Mouse (Mus musculus) spleen, adult 18-20 months (tissue): ENCODE measurements around the gene Foxn1.

ENCODE experiments used
- DNase-seq, 2 experiments: peaks; one replicate each; pipeline ENCODE4 v3.0.0; 2022; ENCODE audit warnings: mixed read lengths in 2 of 2

The Foxn1 gene

DNA sequence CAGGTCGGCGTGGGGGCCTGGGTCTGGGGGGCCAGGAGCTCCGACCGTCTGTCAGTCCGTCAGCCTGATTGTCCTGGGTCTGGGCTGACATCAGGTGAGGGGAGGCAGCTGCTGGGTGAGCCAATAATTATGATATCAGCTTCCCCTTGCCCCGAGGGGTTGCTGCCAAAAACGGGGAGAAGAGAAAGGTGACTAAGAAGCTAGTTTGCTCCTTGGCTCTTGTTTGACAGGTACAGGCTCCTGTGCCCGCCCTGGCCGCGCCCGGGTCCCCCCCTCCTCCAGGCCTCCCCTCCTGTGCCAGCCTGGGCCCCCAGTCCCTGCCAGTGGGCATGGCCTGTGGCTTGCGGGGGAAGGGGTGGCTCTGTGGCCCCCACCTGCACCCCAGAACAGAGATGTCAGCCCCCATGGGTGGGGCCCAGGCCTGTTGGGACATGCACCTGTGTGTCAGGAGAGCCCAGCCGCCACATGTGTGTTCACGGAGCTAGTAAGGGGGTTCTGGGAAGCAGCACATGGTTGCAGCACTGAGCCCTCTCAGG lies at the start of gene Foxn1:
Gene Foxn1 (minus strand): TSS at position 51 of the 536 bp plus-strand sequence.
- no peak for DNase-seq

DNA sequence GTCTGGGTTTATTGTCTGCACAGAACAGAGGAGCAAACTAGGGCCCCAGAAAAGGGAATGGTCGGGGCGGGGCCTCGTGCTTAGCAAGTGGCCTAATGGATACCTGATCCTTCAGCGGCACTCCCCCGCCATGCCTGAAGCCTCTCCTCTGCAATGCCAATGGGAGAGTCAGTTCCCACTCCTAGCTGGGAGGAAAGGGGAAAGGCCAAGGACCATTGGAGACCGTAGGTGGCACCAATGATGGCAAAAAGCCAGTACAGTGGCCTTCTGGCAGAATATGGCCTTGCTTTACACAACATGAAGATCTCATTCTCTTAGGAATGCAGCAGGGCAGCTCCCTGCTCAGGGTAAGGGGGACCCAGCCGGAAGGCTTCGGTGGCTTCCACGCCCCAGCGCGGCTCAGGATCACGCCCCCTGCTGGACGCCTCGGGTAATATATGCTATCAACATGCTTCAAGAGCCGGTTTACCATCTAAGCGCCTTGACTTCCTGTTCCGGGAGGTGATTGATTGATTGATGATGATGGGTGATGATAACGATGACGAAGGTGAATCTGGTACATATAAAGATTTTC lies 49.5 kb upstream of the Foxn1 start:
- peak in 1 of 2 experiments; percentile 26 for DNase-seq

DNA sequence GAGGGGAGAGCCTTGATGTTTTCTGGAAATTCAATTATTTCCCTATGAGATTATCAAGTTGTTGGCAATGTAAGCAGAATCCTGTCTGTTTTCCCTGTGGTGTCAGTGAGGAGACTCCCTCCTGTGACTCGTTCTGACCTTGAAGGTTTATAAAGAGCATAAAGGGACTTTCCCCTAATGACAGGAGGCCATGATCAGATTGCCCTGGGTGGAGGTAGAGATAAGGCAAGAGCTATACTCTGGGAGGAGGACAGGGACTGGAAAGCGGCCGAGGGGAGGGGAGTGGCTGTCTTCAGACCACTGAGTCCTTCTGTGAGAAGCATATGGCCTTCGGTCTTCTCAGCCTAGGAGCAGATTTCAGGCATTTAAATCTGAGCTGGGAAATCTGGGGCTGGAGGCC lies 47.7 kb upstream of the Foxn1 start:
- no peak for DNase-seq

GRCm38 (mm10) chr11:78431176-78431575 lies 44.8 kb upstream of the Foxn1 start:
- DNase-seq = no peak

DNA sequence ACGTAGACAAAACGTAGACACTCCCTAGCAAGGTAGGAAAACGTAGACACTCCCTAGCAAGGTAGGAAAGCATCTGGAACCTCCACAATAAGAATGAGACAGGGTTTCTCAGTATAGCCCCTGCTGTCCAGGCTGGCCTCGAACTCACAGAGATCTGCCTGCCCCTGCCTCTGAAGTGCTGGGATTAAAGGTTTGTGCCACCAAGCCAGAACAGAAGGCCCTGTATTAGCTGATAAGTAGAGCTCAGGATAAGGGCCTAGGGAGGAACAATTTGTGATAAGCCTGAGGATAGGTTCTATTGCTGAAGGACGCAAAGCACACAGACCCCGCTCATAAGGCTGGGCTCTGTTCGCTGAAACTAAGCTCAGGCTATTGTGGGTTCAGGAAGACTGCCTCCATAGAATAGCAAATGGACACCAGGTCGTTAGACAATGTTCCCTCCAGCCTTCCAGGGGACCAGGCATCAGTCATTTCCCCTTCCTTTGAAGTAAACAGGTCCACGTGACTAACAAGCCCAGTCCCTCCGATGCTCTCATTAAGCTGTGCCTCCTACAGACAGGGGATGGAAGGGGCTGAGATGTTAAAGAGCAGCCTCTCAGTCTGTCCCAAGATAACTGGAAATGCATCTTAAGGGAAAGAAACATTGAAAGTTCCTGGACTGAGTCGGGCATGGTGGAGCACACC lies 44.0 kb upstream of the Foxn1 start:
- DNase-seq = no peak

DNA sequence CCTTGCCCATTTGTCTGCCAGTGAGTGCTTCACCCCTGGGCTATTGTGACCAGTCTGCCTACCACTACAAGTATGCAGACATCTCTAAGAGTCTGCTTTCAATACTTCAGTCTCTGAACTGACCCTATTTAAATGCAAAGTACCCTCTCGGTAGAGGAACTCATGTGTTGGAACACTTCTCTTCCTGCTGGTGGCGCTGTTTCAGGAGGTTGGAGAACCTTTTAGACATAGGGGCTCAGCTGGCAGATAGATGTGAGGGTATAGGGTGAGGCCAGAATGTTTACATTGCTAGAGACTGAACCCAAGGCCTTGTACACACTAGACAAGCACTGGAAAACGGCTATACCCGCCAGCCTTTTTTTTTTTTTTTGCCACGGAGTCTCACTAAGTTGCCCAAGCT lies 42.0 kb upstream of the Foxn1 start:
- no peak for DNase-seq

GRCm38 (mm10) chr11:78427655-78428054 lies 41.3 kb upstream of the Foxn1 start:
- DNase-seq = no peak

DNA sequence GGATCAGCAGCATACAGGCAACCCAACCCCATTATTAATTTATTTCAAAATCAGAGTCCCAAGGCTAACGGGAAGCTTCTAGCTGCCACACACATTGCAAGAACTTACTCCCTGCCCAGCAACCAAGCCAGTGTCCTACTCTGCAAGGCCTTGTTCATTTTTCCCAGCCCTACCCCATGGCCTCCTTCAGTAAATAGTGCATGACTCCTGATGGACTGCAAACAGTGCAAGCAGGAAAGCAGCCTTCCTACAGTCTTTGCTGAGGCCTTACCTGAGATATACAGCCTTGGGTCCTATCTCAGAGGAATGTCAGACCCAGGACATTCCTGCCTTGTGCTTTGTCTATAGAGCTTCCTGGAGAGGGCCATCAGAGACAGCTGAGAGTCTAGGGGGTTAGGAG lies 39.2 kb upstream of the Foxn1 start:
- no peak for DNase-seq

- no peak for DNase-seq
These were observed 38.0 kb upstream of the Foxn1 start for GRCm38 (mm10) chr11:78424352-78424751.

DNA sequence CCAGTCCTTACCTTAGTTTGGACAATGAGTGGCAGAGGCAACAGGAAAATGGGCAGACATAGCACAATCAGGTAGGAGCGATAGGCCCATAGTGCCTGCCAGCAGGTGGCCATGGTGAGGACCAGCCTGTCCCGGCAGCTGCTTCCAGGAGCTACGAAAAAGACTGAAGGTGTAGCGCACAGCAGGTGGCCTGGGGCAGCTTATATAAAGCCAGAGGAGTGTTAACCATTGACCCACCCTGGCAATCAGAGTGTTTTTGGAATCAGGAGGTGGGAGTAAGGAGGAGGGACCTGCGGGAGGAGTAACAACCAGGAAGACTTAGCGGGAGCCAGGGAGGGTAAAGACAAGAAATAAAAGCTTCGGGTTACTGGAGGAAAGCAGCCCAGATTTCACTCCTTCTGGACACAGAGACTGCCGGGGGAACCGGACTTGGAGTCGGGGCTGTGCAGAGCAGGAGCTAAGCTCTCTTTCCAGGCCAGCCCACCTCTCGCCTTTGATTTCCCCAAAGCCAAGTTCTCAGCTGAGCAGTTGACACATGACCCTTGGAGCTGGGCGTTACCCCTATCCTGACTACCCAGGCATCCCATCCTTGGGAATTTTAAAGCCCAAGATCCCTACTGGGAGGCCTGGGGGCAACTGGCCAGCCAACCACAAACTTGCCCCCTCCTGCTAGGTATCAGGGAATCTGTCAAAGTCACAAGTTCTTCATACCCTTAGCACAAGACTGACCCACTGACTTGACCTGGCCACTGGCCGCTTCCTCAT lies 35.9 kb upstream of the Foxn1 start, which contains the start of gene Slc13a2:
Gene Slc13a2 (minus strand): TSS at position 163 of the 765 bp plus-strand sequence.
- DNase-seq = no peak

- DNase-seq = no peak
These were observed 35.0 kb upstream of the Foxn1 start for GRCm38 (mm10) chr11:78421201-78422009.

- DNase-seq = no peak
These were observed 34.0 kb upstream of the Foxn1 start for GRCm38 (mm10) chr11:78420263-78420889.

- no peak for DNase-seq
These were observed 30.5 kb upstream of the Foxn1 start for GRCm38 (mm10) chr11:78416854-78417253.

DNA sequence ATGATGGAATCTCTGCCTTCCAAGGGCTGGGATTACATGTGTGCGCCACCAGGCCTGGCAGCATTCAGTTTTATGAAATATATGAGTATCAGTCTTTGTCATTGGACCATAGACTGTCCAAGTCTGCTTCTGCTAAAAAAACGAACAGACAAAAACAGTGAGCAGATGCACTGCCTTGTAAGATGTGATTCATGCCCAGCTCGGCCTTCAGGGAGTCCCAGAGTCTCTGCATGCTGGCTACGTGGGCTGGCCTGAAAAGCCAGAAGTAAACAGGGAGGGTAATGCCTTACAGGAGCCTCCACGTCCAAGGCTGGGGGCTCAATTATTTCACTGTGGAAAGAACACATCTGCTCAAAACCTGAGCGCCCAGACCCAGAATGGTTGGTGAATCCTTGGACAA lies 26.5 kb upstream of the Foxn1 start:
- no peak for DNase-seq

GRCm38 (mm10) chr11:78412324-78412850 lies 26.0 kb upstream of the Foxn1 start:
- no peak for DNase-seq

DNA sequence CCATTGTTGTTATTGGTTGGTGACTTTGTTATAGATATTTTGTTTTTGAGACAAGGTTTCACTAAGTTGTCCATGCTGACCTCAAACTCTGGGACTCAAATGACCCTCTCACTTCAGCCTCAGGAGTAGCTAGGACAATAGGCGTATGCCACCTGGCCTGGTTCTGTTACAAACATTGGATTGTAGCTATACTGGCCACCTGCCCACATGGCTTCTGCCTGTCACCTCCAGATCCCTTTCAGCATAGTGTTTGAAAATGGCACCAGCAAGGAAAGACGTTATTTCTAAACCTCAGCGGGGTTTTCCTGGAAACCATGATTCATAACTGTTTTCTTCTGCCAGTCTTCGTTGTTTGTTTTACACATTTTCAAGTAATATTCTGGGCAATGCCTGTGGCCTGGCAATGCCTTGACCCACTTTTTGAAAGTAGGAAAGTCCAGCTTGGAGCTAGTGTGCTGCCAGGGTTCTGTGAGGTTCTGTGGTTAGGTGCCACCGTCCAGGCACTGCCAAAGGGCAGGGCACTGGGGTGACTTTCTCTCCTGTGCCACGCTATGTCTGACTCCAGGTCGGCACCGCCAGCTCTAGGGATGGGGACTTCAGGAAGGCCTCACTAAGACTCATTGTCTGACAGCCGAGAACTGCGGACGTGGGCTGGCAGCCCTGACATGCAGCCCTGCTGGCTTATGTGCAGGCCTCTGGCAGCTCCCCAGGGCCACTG lies 25.4 kb upstream of the Foxn1 start:
- no peak for DNase-seq

DNA sequence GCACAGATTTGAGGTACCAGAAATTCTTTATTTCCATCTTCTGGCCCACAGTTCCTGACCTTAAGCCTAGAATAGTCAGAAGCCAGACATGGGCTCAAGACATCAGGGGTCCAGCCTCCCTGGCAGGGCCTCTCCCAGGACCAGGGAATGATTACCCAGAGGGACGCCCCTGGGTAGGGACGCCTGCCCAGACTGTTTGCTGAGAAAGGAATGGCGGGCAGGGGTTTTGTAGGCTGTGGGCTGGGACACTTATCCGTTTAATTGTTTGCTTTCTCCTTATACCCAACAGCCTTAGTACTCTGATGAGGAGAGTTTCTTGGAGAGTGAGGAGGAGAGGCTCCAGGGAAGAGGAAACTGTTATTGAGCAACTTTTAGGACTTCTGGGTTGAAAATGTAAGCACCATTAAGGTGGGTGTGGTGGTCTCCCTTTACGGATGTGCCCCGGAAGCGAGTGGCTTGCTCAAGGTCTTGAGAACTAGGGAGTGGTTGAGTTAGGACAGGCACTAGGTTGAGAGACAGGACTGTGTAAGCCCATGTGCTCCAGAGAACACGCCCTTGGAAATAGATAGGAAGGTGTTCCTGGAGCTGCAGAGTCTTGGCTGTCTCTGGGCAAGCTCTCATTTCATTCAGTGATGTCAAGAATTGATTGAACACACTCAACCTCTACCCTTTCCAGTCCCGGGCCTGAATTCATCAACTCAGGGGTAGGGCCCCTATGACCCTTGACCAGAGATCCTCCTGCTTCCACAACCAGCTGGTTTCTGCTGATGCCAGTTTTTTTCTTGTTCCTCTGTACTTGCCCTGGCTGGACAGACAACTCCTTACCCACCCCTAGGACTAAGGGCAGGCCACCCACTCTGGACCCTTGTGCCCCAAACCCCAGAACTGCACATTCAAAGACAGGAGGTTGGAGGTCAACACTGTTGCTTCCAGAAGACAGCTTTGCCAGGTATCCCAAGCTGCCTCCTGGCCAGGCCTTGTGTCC lies 22.2 kb upstream of the Foxn1 start:
- no peak for DNase-seq

DNA sequence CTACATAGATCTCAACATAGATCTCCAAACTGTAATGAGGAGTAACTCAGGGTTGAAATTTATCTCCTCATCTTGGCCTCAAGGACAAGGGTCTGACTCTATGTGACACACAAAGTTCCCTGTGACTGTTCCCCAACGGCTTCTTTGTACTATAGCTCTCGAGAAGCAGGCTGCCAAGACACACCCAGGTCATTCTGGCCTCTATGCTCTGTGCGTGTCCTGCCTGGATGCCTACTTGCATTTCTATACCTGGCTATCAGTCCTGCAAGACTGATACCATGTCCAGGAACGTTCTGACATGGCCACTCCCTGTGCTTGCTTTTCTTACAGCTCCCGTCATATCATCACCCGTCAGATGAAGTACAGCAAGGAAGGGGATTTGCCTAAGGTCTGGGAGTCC lies 15.7 kb upstream of the Foxn1 start:
- no peak for DNase-seq

DNA sequence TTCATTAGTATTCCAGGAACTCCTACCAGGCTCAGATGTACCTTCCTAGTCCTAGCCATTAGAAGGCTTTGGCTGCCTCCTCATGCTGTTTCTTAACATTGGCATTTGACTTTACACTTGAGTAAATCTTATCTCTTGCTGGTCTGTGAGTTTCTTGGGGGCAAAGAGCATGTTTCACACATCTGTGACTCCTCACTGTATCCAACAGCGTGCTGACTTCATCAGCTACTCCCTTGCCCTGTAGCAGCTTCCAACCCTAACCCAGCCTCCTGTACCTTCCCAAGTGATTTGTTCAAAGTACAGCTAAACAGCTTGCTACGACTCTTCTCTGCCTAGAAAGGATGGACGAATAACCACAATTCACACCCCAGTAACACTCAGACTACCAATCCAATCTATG lies 15.1 kb upstream of the Foxn1 start:
- DNase-seq = no peak

DNA sequence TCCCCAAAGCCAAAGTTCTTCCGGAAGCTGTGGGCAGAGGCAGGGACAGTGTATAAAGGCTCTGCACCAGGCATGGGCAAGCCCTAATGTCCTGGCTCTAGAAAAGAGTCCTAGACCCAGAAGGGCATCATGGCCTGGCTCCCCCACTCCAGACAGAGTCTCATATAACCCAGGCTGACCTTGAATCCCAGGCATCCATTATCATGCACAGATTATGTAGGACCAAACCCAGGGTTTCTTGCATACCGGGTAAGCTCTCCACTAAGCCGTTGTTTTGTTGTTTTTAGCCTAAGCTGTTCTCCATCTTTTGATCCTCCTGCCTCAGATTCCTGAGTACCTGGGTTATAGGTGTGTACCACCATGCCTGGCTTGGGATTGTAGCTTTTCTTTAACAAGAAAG lies 14.6 kb upstream of the Foxn1 start:
- no peak for DNase-seq
